Mouse (Mus musculus) mouse trophoblast stem cell (cell line): ENCODE measurements around the gene Calr4.

Source experiments
- in situ Hi-C, 2 experiments: fragments of 300-500 bp; cut with MseI, MboI; formaldehyde crosslinking; loops; 2 replicates in 1 of 2; 3 replicates in 1 of 2; pipeline ENCODE4 v1.15.1; 2025

The Calr4 gene

GRCm38 (mm10) chr4:109236186-109236879, 2.0 kb downstream of the Calr4 start:
- in situ Hi-C loops: no loop called here

- in situ Hi-C loops: no loop called here
Observed at GRCm38 (mm10) chr4:109238428-109239268, 4.4 kb downstream of the Calr4 start.

GRCm38 (mm10) chr4:109241221-109241620, 6.9 kb downstream of the Calr4 start:
- in situ Hi-C loops: no loop called here

GRCm38 (mm10) chr4:109241934-109242333, 7.6 kb downstream of the Calr4 start:
- in situ Hi-C loops: no loop called here

GRCm38 (mm10) chr4:109244506-109244905, 10.2 kb downstream of the Calr4 start:
- in situ Hi-C loops: no loop called here

GRCm38 (mm10) chr4:109245016-109245620, 10.8 kb downstream of the Calr4 start:
- in situ Hi-C loops: no loop called here

GRCm38 (mm10) chr4:109251605-109252004, 17.3 kb downstream of the Calr4 start:
- in situ Hi-C loops: no loop called here

- in situ Hi-C loops: no loop called here
Observed at GRCm38 (mm10) chr4:109252199-109252598, 17.9 kb downstream of the Calr4 start.

- in situ Hi-C loops: no loop called here
Observed at GRCm38 (mm10) chr4:109253664-109254151, 19.4 kb downstream of the Calr4 start.

GRCm38 (mm10) chr4:109254511-109254910, 20.2 kb downstream of the Calr4 start:
- in situ Hi-C loops: no loop called here

- in situ Hi-C loops: no loop called here
Observed at GRCm38 (mm10) chr4:109255321-109255720, 21.0 kb downstream of the Calr4 start.

- in situ Hi-C loops: no loop called here
Observed at GRCm38 (mm10) chr4:109255727-109256417, 21.6 kb downstream of the Calr4 start.

GRCm38 (mm10) chr4:109256791-109257190, 22.5 kb downstream of the Calr4 start:
- in situ Hi-C loops: no loop called here

GRCm38 (mm10) chr4:109257639-109258038, 23.4 kb downstream of the Calr4 start:
- in situ Hi-C loops: no loop called here

- in situ Hi-C loops: no loop called here
Observed at GRCm38 (mm10) chr4:109262068-109262467, 27.8 kb downstream of the Calr4 start.

GRCm38 (mm10) chr4:109266056-109266455, 31.8 kb downstream of the Calr4 start:
- in situ Hi-C loops: no loop called here

GRCm38 (mm10) chr4:109266744-109267143, 32.5 kb downstream of the Calr4 start:
- in situ Hi-C loops: no loop called here

- in situ Hi-C loops: no loop called here
Observed at GRCm38 (mm10) chr4:109267452-109267851, 33.2 kb downstream of the Calr4 start.

- in situ Hi-C loops: no loop called here
Observed at GRCm38 (mm10) chr4:109268903-109269302, 34.6 kb downstream of the Calr4 start.

GRCm38 (mm10) chr4:109271803-109272202, 37.5 kb downstream of the Calr4 start:
- in situ Hi-C loops: no loop called here

- in situ Hi-C loops: no loop called here
Observed at GRCm38 (mm10) chr4:109273586-109274240, 39.4 kb downstream of the Calr4 start.
